Mouse (Mus musculus) mouse embryonic stem cell (cell line): ENCODE measurements around the gene Tecpr2.

Experiments used
- in situ Hi-C, 2 experiments: fragments of 300-500 bp; cut with MboI; formaldehyde crosslinking; loops; 1 replicate in 1 of 2; 3 replicates in 1 of 2; pipeline ENCODE4 v1.14.3; 2019 to 2020; ENCODE audit warnings: low sequenced_read_pairs in 2 of 2, low pct_unique_long_range_greater_than_20kb in 1 of 2, mixed read lengths in 1 of 2; ENCODE audit not compliant: unreplicated experiment in 1 of 2

Tecpr2 gene

GRCm38 (mm10) chr12:111019086-111019485, 130.0 kb downstream of the Tecpr2 start:
- in situ Hi-C loops = no loop called here

DNA sequence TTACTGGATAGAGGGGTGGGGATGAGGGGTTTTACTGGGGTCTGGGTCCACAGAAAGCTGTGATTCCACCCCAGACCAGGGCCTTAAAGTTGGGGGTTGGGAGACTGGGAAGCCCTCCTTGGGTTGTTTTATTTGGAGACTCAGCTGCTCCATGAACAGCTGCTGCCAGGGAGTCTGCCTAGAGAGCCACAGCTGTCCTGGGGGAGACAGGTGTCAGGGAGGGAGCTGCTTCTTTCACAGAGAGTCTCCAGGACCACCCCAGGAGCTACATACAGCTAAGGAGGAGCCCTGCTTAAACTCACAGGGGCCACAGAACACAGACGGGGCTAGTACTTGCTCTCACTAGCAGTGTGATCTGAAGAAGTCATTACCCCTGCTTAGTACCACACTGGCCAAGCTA, 132.1 kb downstream of the Tecpr2 start:
- in situ Hi-C loops = no loop called here

GRCm38 (mm10) chr12:111021577-111021976, 132.5 kb downstream of the Tecpr2 start:
- in situ Hi-C loops = no loop called here
